Mouse (Mus musculus) heart, embryonic 15.5 days (tissue): Measurements from ENCODE around the gene Pde1a. TPM values are rescaled to one million over a fixed set of nuclear protein-coding genes. Genes with fewer than 3 reads are reported as not detected.

ENCODE experiments used
- ATAC-seq: fragments of 200-750 bp; cut with Nextera tagmentation; replicated peaks from 2 replicates; pipeline ENCODE4 v1.8.0; 2017; ENCODE audit warnings: low read depth, moderate TSS enrichment; ENCODE audit not compliant: insufficient number of reproducible peaks, insufficient read depth, low FRiP score
- H3K27ac ChIP-seq: fragments of 300-500 bp; sonication (generic); 2 replicates; pipeline ENCODE4 v1.5.1; 2015; ENCODE audit warnings: mild to moderate bottlenecking, inconsistent platforms
- H3K27me3 ChIP-seq: fragments of 300-500 bp; sonication (generic); 2 replicates; pipeline ENCODE4 v1.6.1; 2015; ENCODE audit warnings: inconsistent platforms
- H3K36me3 ChIP-seq: fragments of 300-500 bp; sonication (generic); 2 replicates; pipeline ENCODE4 v1.6.1; 2015; ENCODE audit warnings: mild to moderate bottlenecking, inconsistent platforms
- H3K4me1 ChIP-seq: fragments of 300-500 bp; sonication (generic); replicated peaks from 2 replicates; pipeline ENCODE4 v1.6.1; 2015; ENCODE audit warnings: inconsistent platforms
- H3K4me2 ChIP-seq: fragments of 300-500 bp; sonication (generic); 2 replicates; pipeline ENCODE4 v1.6.1; 2015; ENCODE audit warnings: inconsistent platforms, mild to moderate bottlenecking, moderate library complexity
- H3K4me3 ChIP-seq: fragments of 300-500 bp; sonication (generic); 2 replicates; pipeline ENCODE4 v1.5.1; 2015; ENCODE audit warnings: mild to moderate bottlenecking, inconsistent platforms
- H3K9ac ChIP-seq: fragments of 300-500 bp; sonication (generic); 2 replicates; pipeline ENCODE4 v1.6.1; 2015; ENCODE audit warnings: mild to moderate bottlenecking, inconsistent platforms
- H3K9me3 ChIP-seq: fragments of 300-500 bp; sonication (generic); replicated peaks from 2 replicates; pipeline ENCODE4 v1.6.1; 2016; ENCODE audit warnings: inconsistent platforms
- WGBS: fragments of 180-500 bp; shearing (Covaris S2); methylation state at CpG from one replicate; pipeline ENCODE4 v1.1.7; 2015; ENCODE audit warnings: mixed read lengths; 5-methylcytosine and 5-hydroxymethylcytosine counted together
- polyA plus RNA-seq: library from polyadenylated mRNA; unstranded; fragments of >200 nt; fragmentation: Nextera tagmentation; extraction: Ambion mirVana; gene quantifications from 2 replicates; pipeline ENCODE4 v1.2.1, GENCODE M21; 2015

The Pde1a gene
- polyA plus RNA-seq, 1 experiment from 2014 or later = 26.2 TPM

- Histone ChIP-seq H3K27ac (no peak overlapping the region), H3K27me3 (no peaks in the 10 kb centered on the region), H3K9ac (no peak overlapping the region), H3K4me2 (no peak overlapping the region), H3K4me1 (no peaks in the 10 kb centered on the region), H3K9me3 (no peaks in the 10 kb centered on the region), H3K36me3 (no peaks in the 10 kb centered on the region), H3K4me3 (no peak overlapping the region)
- 52% methylated on average over 7 of the region's 7 CpGs for WGBS
- ATAC-seq = no peak
Measured at GRCm38 (mm10) chr2:79798627-79799026, 330.6 kb downstream of the Pde1a start.

- no peak overlapping the region for H3K9ac ChIP-seq
- H3K9me3 ChIP-seq = no peaks in the 10 kb centered on the region
- no peaks in the 10 kb centered on the region for H3K36me3 ChIP-seq
- no peak overlapping the region for H3K27ac ChIP-seq
- 0 out of 2 replicates have a peak, but pooled peaks cover 4% of the 10 kb centered on the region for H3K4me1 ChIP-seq
- no peaks in the 10 kb centered on the region for H3K27me3 ChIP-seq
- H3K4me2 ChIP-seq = no peak overlapping the region
- H3K4me3 ChIP-seq = no peak overlapping the region
- ATAC-seq = no peak
- 50% methylated on average over 2 of the region's 2 CpGs for WGBS
Measured at GRCm38 (mm10) chr2:79797444-79797843, 331.8 kb downstream of the Pde1a start.

- H3K27me3 ChIP-seq = no peaks in the 10 kb centered on the region
- H3K36me3 ChIP-seq = no peaks in the 10 kb centered on the region
- no peak overlapping the region for H3K9ac ChIP-seq
- H3K4me2 ChIP-seq = no peak overlapping the region
- WGBS = 34% methylated on average over 2 of the region's 2 CpGs
- H3K9me3 ChIP-seq = no peaks in the 10 kb centered on the region
- ATAC-seq = no peak
- H3K4me3 ChIP-seq = no peak overlapping the region
- H3K27ac ChIP-seq = no peak overlapping the region
- 0 out of 2 replicates have a peak, but pooled peaks cover 4% of the 10 kb centered on the region for H3K4me1 ChIP-seq
Measured at GRCm38 (mm10) chr2:79793186-79793585, 336.1 kb downstream of the Pde1a start.

- Histone ChIP-seq H3K9me3 (no peaks in the 10 kb centered on the region), H3K27ac (no peak overlapping the region), H3K4me2 (no peak overlapping the region), H3K36me3 (no peaks in the 10 kb centered on the region), H3K4me3 (no peak overlapping the region), H3K4me1 (no peaks in the 10 kb centered on the region; the same call in 1 of the 2 replicates), H3K9ac (no peak overlapping the region), H3K27me3 (no peaks in the 10 kb centered on the region)
- 86% methylated on average over 11 of the region's 11 CpGs for WGBS
- no peak for ATAC-seq
Measured at GRCm38 (mm10) chr2:79786467-79786866, 342.8 kb downstream of the Pde1a start.

- Histone ChIP-seq H3K36me3 (no peaks in the 10 kb centered on the region), H3K9ac (no peak overlapping the region), H3K27ac (peak overlapping the region; percentile 2; the same call in 1 of the 2 replicates), H3K9me3 (no peaks in the 10 kb centered on the region), H3K4me3 (no peak overlapping the region), H3K4me1 (no peaks in the 10 kb centered on the region; the same call in 1 of the 2 replicates), H3K27me3 (no peaks in the 10 kb centered on the region), H3K4me2 (no peak overlapping the region)
- WGBS = 50% methylated on average over 8 of the region's 8 CpGs
- ATAC-seq = no peak
Measured at GRCm38 (mm10) chr2:79785541-79786134, 343.6 kb downstream of the Pde1a start.

Other genes with a start within 250 kb of the Pde1a start
- not detected in 2 replicates for gene Prdx6b, start 163.0 kb upstream of the Pde1a start, polyA plus RNA-seq
- 47.2 and 52.2 TPM in 2 replicates for gene Dnajc10, start 186.0 kb upstream of the Pde1a start, polyA plus RNA-seq